Mouse (Mus musculus) stomach, postnatal 0 days (tissue): ENCODE data around the gene Gm10959.

Experiments
- CTCF ChIP-seq: IDR thresholded peaks from 2 replicates; pipeline ENCODE4 v1.5.1; 2016; ENCODE audit warnings: antibody characterized with exemption, low read depth, mild to moderate bottlenecking, moderate library complexity
- EP300 ChIP-seq: optimal IDR thresholded peaks from 2 replicates; pipeline ENCODE3; 2016; ENCODE audit warnings: antibody characterized with exemption

DNA sequence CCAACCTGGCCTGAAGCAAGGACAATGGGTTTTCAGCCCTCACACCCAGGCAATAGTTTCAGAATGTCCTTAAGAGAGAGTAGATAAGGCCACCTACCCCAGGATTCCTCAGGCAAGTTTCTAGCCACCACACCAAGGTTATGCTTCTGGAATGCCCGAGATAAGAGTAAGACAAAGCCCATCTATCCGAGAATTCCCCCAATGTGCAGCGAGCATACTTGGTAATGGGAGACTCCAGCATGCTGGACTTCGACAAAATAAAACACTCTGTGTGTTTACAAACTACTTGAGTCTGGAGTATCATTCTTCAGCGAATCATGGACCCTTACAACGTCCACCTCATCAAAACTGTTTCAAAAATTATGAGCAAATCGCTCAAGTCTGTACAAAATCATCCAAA lies 4.0 kb upstream of the Gm10959 start:
- no peak for TF ChIP-seq CTCF
- no peak for TF ChIP-seq EP300
